Mouse (Mus musculus) hematopoietic stem cell, adult 5-6 weeks (primary cell): ENCODE data around the gene Hspd1. TPM values are rescaled to one million over a fixed set of nuclear protein-coding genes. Genes with fewer than 3 reads are reported as not detected.

Experiments
- total RNA-seq: library from RNA; stranded (forward); fragments of 172-1452, 232-1000 nt; gene quantifications from 2 replicates; pipeline ENCODE4 v1.2.3, GENCODE M21; 2017

The Hspd1 gene
- total RNA-seq, 1 experiment from 2014 or later, result 520 TPM

Other genes starting within 250 kb of the Hspd1 start
- gene Ankrd44, start 161.9 kb downstream of the Hspd1 start, total RNA-seq, result 49.5 and 77.7 TPM in 2 replicates
- 416 and 452 TPM in 2 replicates for gene Sf3b1, start 60.8 kb downstream of the Hspd1 start, total RNA-seq
- gene Coq10b, start 35.5 kb downstream of the Hspd1 start, total RNA-seq, result 39.4 and 43.9 TPM in 2 replicates
- gene Hspe1, start 111 bp downstream of the Hspd1 start, total RNA-seq, result 293 and 376 TPM in 2 replicates
- gene Mob4, start 43.0 kb upstream of the Hspd1 start, total RNA-seq, result 45.7 and 68.9 TPM in 2 replicates
- 3.4 and 9.3 TPM in 2 replicates for gene Rftn2, start 138.5 kb upstream of the Hspd1 start, total RNA-seq
- gene Mars2, start 148.9 kb upstream of the Hspd1 start, total RNA-seq, result 8.3 and 9.5 TPM in 2 replicates